Mouse (Mus musculus): Measurements from ENCODE around the gene Gprin1. TPM values are rescaled to one million over a fixed set of nuclear protein-coding genes. Genes with fewer than 3 reads are reported as not detected.
"Not testable (repeated sequence)": the region's sequence is repeated elsewhere in the genome, so short reads cannot be mapped to it uniquely, and the experiment has no call there.

Gene Gprin1
- 0.24 and 0.54 TPM in 2 replicates for polyA plus RNA-seq (2016; fragmentation: Nextera tagmentation; extraction: Ambion mirVana)

DNA sequence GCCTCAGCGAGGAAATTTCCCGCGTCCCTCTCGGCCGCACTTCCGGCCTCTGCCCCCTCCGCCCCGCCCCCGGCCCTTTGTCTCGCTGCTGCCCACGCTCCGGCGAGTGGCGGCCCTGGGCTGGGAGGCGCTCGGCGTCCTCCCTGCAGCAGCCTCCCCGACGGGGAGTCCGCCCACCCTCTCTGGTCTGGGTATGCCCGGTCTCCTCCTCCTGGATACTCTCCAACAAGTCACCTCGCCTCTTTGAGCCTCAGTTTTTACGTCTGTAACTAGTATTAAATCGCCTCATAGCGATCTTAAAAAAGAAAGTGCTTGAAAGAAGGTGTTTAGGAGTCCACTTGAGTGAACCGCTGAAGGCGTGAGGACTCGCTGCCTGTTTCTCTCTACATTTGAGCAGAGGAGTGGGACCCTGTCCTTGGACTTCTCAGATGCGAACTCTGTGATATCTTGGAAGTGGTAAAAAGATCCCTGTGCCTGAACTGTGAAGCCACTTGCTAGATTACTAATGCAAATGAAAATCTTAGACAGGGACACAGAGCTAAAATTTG, at the start of gene Gprin1:
Gprin1 (minus strand) TSS at position 11 of the 548 bp plus-strand sequence.
- H3K4me3 ChIP-seq: peak within 1 kb of the TSS; percentile 66
- no peaks in the 10 kb centered on the region for H3K36me3 ChIP-seq
- peaks cover 20% of the 10 kb centered on the region for H3K4me1 ChIP-seq
- H3K9me3 ChIP-seq (replicated peaks): no peaks in the 10 kb centered on the region
- H3K27ac ChIP-seq: peak within 1 kb of the TSS; percentile 53
- no peak for DNase-seq (ENCODE audit: low spot score)
- peaks cover 83% of the 10 kb centered on the region for H3K27me3 ChIP-seq (ENCODE audit: low read depth, poor library complexity, severe bottlenecking)
- 6% methylated on average over 29 of the region's 29 CpGs for WGBS

DNA sequence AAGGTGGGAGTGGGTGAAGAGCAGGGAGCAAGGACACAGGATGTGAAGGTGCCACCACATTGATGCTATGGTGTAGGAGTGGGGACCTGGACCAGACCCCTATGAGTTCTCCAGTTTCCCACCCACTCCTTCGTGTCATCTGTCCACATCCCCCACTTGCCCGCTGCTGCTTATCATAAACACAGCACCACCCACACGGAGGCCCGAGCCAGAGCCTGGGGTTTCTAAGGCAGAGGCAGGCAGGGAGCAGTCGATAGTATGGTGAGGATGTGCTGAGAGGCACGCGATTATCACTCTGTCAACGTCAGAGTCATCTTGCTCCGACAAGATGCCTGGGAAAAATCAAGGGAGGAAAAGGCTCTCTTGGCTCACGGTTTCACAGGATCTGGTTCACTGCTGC, 49.1 kb upstream of the Gprin1 start:
- 77% methylated on average over 10 of the region's 10 CpGs for WGBS
- H3K4me1 ChIP-seq: peaks cover 7% of the 10 kb centered on the region; the same call in 1 of the 2 replicates
- H3K4me3 ChIP-seq: no peak overlapping the region
- no peaks in the 10 kb centered on the region for H3K36me3 ChIP-seq
- H3K27ac ChIP-seq: no peak overlapping the region
- H3K9me3 ChIP-seq (replicated peaks): no peaks in the 10 kb centered on the region
- no peak for DNase-seq (ENCODE audit: low spot score)
- H3K27me3 ChIP-seq (ENCODE audit: low read depth, poor library complexity, severe bottlenecking): peaks cover 37% of the 10 kb centered on the region; the same call in 1 of the 2 replicates

DNA sequence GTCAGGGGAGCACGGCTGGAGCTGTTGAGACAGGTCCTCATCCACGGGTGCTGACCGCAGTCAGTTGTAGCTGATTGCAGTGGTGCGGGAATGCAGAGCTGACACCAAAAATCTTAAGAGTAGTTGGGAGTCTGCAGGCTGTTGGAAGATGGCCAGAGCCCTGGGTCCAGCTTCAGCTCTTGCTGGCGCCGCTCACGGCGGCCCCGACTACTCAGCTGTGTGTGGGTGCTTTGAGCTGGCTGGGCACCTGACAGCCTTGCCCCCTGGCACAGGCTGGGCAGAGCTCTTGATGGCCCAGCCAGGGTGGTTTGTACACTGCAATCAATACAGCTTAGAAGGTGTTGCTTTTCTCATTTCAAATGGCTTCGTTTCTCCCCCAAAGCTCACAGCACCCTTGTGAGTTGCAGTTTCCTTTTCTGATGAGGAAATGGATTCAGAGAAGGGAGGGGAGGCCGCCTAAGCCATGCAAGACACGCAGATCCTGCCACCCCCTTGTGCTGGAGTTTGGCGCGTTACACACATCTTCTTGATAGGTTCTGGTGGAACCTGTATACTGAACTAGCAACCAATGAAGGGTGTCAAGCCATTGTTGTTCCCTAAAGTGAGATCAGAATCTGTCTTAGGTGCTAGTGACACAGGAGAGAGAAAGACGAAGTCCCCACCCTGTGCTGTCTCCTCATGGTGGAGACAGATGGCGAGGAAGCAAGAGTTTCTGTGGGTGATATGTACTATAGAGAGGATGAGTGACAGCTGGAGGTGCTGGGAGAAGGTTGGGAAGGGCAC, 48.4 kb upstream of the Gprin1 start:
- DNase-seq (ENCODE audit: low spot score): no peak
- no peak overlapping the region for H3K4me3 ChIP-seq
- no peak overlapping the region for H3K27ac ChIP-seq
- H3K36me3 ChIP-seq: no peaks in the 10 kb centered on the region
- H3K9me3 ChIP-seq (replicated peaks): no peaks in the 10 kb centered on the region
- 82% methylated on average over 16 of the region's 16 CpGs for WGBS
- peaks cover 8% of the 10 kb centered on the region; the same call in 1 of the 2 replicates for H3K4me1 ChIP-seq
- peaks cover 44% of the 10 kb centered on the region for H3K27me3 ChIP-seq (ENCODE audit: low read depth, poor library complexity, severe bottlenecking)

DNA sequence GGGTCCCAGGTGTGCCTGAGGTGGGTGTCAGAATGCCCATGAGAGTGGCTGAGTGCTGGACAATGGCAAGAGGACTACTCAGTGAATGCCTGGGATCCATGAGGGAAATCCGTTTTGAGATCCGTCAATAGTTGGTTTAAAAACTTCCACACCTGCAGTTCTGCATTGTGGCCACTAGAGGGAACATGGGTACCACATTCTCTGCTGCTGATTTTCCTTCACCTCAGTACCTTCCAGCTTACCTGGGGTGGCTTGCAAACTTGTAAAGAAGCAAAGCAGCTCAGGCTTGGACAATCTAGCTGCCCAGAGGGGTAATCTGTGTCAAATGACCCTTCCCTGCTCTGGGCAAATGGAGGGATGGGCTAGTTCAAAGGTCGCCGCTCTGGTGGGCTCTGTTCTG, 47.7 kb upstream of the Gprin1 start:
- no peak overlapping the region for H3K27ac ChIP-seq
- H3K9me3 ChIP-seq (replicated peaks): no peaks in the 10 kb centered on the region
- H3K36me3 ChIP-seq: no peaks in the 10 kb centered on the region
- no peak overlapping the region for H3K4me3 ChIP-seq
- peak; percentile 57 for DNase-seq (ENCODE audit: low spot score)
- 45% methylated on average over 4 of the region's 4 CpGs for WGBS
- peaks cover 50% of the 10 kb centered on the region for H3K27me3 ChIP-seq (ENCODE audit: low read depth, poor library complexity, severe bottlenecking)
- peaks cover 12% of the 10 kb centered on the region for H3K4me1 ChIP-seq

- Histone ChIP-seq H3K36me3 (no peaks in the 10 kb centered on the region), H3K9me3 (replicated peaks) (no peaks in the 10 kb centered on the region), H3K4me3 (no peak overlapping the region), H3K27ac (no peak overlapping the region), H3K4me1 (peaks cover 18% of the 10 kb centered on the region), H3K27me3 (ENCODE audit: low read depth, poor library complexity, severe bottlenecking) (peaks cover 72% of the 10 kb centered on the region)
- DNase-seq (ENCODE audit: low spot score): no peak
- WGBS: 52% methylated on average over 5 of the region's 5 CpGs
These were observed 45.2 kb upstream of the Gprin1 start for GRCm38 (mm10) chr13:54794843-54795242.

DNA sequence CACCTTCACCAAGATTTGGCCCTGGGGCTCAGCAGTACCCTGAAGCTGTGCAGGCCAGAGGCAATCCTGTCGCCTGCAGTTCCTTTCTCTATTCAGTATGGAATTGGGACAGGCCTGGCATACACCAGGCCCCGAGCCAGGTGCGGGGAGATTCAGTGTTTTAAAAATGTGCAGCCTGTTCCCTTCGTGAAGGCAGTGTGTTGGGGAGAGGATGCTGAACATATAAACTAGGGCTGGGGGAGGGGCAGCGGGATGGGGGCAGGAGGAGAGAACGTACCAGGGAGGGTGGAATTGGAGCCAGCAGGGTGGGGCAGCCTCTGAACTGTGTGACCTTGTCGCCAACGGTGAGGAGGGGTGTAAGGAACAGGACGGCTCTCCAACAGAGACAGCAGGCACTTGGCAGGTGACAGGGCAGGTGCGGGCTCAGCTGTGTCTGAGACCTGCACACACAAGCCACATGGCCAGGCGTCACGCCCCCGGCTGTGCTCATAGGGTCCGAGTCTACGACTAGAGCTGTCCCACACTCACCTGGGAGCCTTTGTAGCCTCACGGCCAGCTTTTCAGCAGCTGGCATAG, 44.4 kb upstream of the Gprin1 start:
- Histone ChIP-seq H3K4me1 (peaks cover 25% of the 10 kb centered on the region), H3K27me3 (ENCODE audit: low read depth, poor library complexity, severe bottlenecking) (peaks cover 80% of the 10 kb centered on the region), H3K36me3 (no peaks in the 10 kb centered on the region), H3K4me3 (no peak overlapping the region), H3K9me3 (replicated peaks) (no peaks in the 10 kb centered on the region), H3K27ac (no peak overlapping the region)
- WGBS: 77% methylated on average over 16 of the region's 16 CpGs
- no peak for DNase-seq (ENCODE audit: low spot score)

DNA sequence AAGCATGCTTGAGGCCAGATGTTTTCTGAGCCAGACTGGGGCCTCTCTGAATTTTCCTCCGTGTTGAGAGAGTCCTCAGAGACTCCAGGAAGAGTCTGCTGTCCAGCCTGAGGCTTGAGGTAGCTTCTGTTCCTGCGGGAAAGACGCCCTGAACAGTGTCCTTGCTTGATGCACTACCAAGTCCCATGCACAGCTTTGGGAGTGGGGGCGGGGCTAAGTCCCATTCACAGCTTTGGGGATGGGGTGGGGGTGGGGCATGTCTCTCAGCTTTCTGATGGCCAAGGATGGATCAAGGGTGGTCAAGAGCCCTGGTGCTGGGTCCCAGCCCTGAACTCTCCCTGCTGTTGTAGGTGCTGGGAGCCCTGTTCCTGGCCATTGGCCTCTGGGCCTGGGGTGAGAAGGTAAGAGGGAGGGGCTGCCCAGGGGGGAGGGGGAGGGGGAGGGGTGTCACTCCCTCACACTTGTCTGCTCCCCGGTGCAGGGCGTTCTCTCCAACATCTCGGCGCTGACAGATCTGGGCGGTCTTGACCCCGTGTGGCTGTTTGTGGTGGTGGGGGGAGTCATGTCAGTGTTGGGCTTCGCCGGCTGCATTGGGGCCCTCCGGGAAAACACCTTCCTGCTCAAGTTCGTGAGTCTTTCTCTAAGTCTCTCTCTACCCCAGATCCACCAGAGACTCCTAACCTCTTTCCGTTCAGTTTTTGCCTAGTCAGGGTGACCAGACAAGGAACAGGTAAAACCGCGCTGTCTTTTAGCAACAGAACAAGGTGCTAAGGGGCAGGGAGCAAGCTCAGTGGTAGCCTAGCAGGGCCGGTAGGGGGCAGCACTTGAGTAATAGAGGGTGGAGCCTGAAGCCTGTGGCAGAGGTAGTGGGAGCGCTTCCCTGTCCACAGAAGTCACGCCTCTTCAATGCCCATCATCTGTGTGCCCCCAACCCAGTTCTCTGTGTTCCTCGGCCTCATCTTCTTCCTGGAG, 42.9 kb upstream of the Gprin1 start:
- Histone ChIP-seq H3K9me3 (replicated peaks) (no peaks in the 10 kb centered on the region), H3K36me3 (no peaks in the 10 kb centered on the region), H3K4me1 (peaks cover 28% of the 10 kb centered on the region), H3K27me3 (ENCODE audit: low read depth, poor library complexity, severe bottlenecking) (peaks cover 75% of the 10 kb centered on the region), H3K4me3 (no peak overlapping the region), H3K27ac (no peak overlapping the region)
- no peak for DNase-seq (ENCODE audit: low spot score)
- 13% methylated on average over 21 of the region's 21 CpGs for WGBS

DNA sequence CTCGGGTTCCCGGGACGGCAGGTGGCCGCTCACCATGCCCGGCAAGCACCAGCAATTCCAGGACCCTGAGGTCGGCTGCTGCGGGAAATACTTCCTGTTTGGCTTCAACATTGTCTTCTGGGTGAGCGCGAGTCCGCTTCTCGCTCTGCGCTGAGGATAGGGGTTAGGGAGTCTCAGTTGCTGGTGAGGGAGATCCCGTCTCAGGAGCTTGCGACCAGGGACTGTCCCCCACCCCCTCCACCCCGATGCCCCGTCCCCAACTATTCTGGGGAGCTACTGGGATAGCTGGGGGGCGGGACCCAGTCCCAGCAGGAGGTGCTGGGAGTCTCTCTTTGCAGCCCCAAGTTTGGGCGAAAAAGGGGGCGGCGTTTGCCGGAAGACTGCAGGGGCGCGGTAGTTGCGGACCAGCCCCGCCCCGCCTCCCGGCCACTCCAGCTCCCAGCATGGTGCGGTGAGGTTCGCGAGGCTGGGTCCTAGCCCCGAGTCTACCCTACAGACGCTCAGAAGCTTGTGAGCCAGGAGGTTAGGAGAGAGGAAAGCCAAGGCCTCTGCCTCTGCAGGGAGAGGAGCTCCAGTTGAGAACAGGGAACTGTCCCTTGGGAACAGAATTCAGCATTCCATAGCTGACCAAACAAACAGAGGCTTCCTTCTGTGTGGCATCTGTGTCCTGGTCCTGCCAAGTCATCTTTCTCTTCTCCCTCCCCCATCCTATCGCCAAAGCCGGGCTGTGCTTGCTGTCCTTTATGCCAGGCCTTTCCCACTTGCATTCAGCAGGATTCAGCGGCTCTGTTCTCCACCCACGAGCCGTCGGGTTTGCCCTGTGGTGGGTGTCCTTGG, 40.1 kb upstream of the Gprin1 start:
- peak overlapping the region; percentile 33; the same call in 1 of the 2 replicates for H3K27ac ChIP-seq
- 2% methylated on average over 38 of the region's 38 CpGs for WGBS
- H3K27me3 ChIP-seq (ENCODE audit: low read depth, poor library complexity, severe bottlenecking): peaks cover 69% of the 10 kb centered on the region
- H3K4me3 ChIP-seq: peak overlapping the region; percentile 61
- peaks cover 28% of the 10 kb centered on the region for H3K4me1 ChIP-seq
- H3K36me3 ChIP-seq: no peaks in the 10 kb centered on the region
- no peak for DNase-seq (ENCODE audit: low spot score)
- H3K9me3 ChIP-seq (replicated peaks): no peaks in the 10 kb centered on the region

DNA sequence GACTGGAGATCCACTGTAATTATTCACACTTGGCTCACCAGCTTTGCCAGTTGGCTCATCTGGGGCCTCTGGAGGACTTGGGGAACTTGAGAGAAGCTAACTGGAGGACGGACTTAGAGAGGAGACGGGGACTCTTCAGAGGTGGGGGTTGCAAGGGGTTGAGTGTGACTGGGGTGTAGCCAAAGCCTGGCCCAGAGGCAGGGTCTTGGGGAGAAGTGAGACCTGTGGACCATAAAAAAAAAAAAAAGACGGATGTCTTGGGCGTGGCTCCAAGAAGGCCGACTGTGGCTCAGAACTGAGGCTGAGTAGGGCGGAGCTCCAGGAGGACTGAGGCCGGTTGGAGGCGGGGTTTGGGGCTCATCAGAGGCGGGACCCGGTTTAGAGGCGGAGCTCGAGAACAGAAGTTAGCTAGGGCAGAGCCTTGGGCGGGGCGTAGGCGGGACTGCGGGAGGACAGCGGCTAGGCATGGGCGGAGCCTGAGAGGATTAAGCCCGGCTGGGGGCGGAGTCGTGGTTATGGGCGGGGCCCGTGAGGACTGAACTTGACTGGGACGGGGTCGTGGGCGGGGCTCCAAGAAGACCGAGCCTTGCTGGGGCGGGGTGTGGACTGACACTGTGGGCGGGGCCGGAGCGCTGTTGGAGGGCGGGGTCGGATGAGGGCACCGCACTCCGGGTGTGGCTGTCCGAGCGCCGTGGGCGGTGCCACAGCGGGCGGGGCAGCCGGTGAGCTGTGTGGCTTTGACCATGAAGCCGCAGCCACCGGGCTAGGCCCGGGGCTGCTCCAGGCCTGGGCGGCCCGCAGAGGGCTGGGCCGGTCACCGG, 39.3 kb upstream of the Gprin1 start, which contains the start of gene Tspan17:
Tspan17 (plus strand) TSS at position 638 of the 821 bp plus-strand sequence.
- WGBS: 2% methylated on average over 49 of the region's 49 CpGs
- no peaks in the 10 kb centered on the region for H3K9me3 ChIP-seq (replicated peaks)
- H3K4me3 ChIP-seq: peak within 1 kb of the TSS; percentile 61
- H3K27me3 ChIP-seq (ENCODE audit: low read depth, poor library complexity, severe bottlenecking): peaks cover 62% of the 10 kb centered on the region
- H3K27ac ChIP-seq: peak within 1 kb of the TSS; percentile 33; the same call in 1 of the 2 replicates
- H3K4me1 ChIP-seq: peaks cover 23% of the 10 kb centered on the region
- no peaks in the 10 kb centered on the region for H3K36me3 ChIP-seq
- peak; percentile 93 for DNase-seq (ENCODE audit: low spot score)

- 91% methylated on average over 2 of the region's 2 CpGs for WGBS
- not testable (repeated sequence) for H3K9me3 ChIP-seq (replicated peaks); DNase-seq (ENCODE audit: low spot score); H3K36me3 ChIP-seq; H3K27ac ChIP-seq; H3K4me3 ChIP-seq
- Histone ChIP-seq H3K27me3 (ENCODE audit: low read depth, poor library complexity, severe bottlenecking) (peaks cover 48% of the 10 kb centered on the region), H3K4me1 (peaks cover 18% of the 10 kb centered on the region)
These were observed 37.9 kb upstream of the Gprin1 start for GRCm38 (mm10) chr13:54787591-54787990.

DNA sequence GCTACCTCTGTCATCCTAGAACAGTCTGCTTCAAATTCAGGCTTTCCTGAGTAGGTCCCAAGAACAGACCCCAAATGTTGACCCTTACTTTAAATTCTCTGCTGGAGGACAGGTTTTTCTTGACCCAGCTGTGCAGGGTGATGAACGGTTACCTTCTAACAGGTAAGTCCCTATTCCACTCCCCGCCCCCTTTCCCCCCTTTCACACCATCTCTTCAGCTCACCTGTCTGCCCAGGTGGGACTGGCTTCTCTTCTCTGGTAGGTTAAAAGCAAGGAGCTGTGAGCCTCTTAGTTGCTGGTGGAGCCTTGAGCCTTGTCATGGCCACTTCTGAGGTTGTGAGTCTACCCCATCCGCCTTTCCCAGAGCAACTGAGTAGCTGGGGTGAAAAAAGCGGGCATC, 34.0 kb upstream of the Gprin1 start, which contains the start of gene Eif4e1b:
Eif4e1b (plus strand) TSS at position 301 of the 400 bp plus-strand sequence.
- no peak within 1 kb of the TSS for H3K27ac ChIP-seq
- H3K4me1 ChIP-seq: no peaks in the 10 kb centered on the region
- DNase-seq (ENCODE audit: low spot score): no peak
- 85% methylated on average over 4 of the region's 4 CpGs for WGBS
- no peaks in the 10 kb centered on the region for H3K9me3 ChIP-seq (replicated peaks)
- H3K27me3 ChIP-seq (ENCODE audit: low read depth, poor library complexity, severe bottlenecking): peaks cover 12% of the 10 kb centered on the region; the same call in 1 of the 2 replicates
- no peak within 1 kb of the TSS for H3K4me3 ChIP-seq
- H3K36me3 ChIP-seq: no peaks in the 10 kb centered on the region

Data from limb, embryonic 10.5 days (tissue).